Mouse (Mus musculus): ENCODE results near the gene Itga11.

The Itga11 gene

GRCm38 (mm10) chr9:62817828-62818614, 140.4 kb downstream of the Itga11 start:
- DNase-seq (ENCODE audit: low read depth, low spot score): peak; percentile 59

GRCm38 (mm10) chr9:62819494-62819893, 141.9 kb downstream of the Itga11 start:
- peak; percentile 89 for DNase-seq (ENCODE audit: low read depth, low spot score)

- DNase-seq (ENCODE audit: low read depth, low spot score): peak; percentile 83
Observed at GRCm38 (mm10) chr9:62819910-62820309, 142.3 kb downstream of the Itga11 start.

GRCm38 (mm10) chr9:62820829-62821228, 143.2 kb downstream of the Itga11 start:
- DNase-seq (ENCODE audit: low read depth, low spot score): no peak

GRCm38 (mm10) chr9:62821811-62822210, 144.2 kb downstream of the Itga11 start:
- DNase-seq (ENCODE audit: low read depth, low spot score): peak; percentile 80

GRCm38 (mm10) chr9:62825791-62826393, 148.3 kb downstream of the Itga11 start:
- DNase-seq (ENCODE audit: low read depth, low spot score): peak; percentile 92

- peak; percentile 89 for DNase-seq (ENCODE audit: low read depth, low spot score)
Observed at GRCm38 (mm10) chr9:62826456-62826855, 148.8 kb downstream of the Itga11 start.

- peak; percentile 75 for DNase-seq (ENCODE audit: low read depth, low spot score)
Observed at GRCm38 (mm10) chr9:62827939-62828652, 150.5 kb downstream of the Itga11 start.

GRCm38 (mm10) chr9:62828662-62829086, 151.0 kb downstream of the Itga11 start:
- peak; percentile 99 for DNase-seq (ENCODE audit: low read depth, low spot score)

- DNase-seq (ENCODE audit: low read depth, low spot score): peak; percentile 91
Observed at GRCm38 (mm10) chr9:62829877-62830276, 152.3 kb downstream of the Itga11 start.
